Mouse (Mus musculus): ENCODE data around the gene Spryd3. TPM values are rescaled to one million over a fixed set of nuclear protein-coding genes. Genes with fewer than 3 reads are reported as not detected.
A peak's percentile ranks its signal among the peaks of the same experiment; 100 is the strongest.

The Spryd3 gene
- polyA plus RNA-seq, 1 experiment from 2014 or later, result 56.4 TPM

DNA sequence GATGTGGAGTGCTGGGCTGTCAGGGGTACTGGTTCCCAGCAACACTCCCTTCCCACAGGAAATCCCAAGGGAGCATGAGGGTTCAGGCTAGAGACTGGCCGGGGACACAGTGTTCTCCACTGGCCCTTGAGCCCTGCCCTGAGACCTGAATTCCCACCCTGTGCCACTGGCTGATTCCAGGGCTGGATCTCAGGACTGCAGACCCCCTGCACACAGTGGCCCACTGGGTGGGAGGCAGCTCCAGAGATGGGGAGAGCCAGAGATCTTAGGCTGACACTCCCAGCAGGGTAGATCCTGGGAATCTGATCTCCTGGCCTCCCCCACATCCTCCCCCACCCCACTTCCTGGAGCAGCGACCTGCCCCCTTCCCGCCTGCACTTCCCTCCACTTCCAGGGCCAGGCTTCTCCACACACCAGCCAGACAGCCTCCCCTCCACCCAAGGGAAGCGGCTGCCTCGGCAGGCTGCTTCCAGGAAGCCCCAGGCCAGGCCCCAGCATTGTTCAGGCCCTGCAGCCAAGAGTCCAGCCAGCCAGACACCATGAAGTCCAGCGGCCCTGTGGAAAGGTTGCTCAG, 33.4 kb downstream of the Spryd3 start:
- no peak overlapping the region for H3K4me2 ChIP-seq (ENCODE audit: low read length)
- H3K27me3 ChIP-seq (replicated peaks; ENCODE audit: control insufficient read depth, insufficient read depth, low read length), result peaks cover 14% of the 10 kb centered on the region; the same call in 1 of the 2 replicates
- no peaks in the 10 kb centered on the region; the same call in 1 of the 2 replicates for H3K36me3 ChIP-seq (ENCODE audit: control insufficient read depth, insufficient read depth)
- H3K27ac ChIP-seq (ENCODE audit: low read length), result peak overlapping the region; percentile 39
- H3K9me3 ChIP-seq (ENCODE audit: control insufficient read depth, low read length), result no peaks in the 10 kb centered on the region
- ATAC-seq, result no peak
- 28% methylated on average over 6 of the region's 6 CpGs for WGBS
- H3K4me1 ChIP-seq (replicated peaks; ENCODE audit: control insufficient read depth, insufficient read depth, low read length), result peaks cover 36% of the 10 kb centered on the region
- H3K9ac ChIP-seq (replicated peaks; ENCODE audit: low read depth, low read length), result peak overlapping the region; percentile 12; the same call in 1 of the 2 replicates
- H3K4me3 ChIP-seq (replicated peaks; ENCODE audit: low read length), result peak overlapping the region; percentile 0; the same call in 1 of the 2 replicates

- Histone ChIP-seq H3K36me3 (ENCODE audit: control insufficient read depth, insufficient read depth) (no peaks in the 10 kb centered on the region; the same call in 1 of the 2 replicates), H3K4me3 (replicated peaks; ENCODE audit: low read length) (no peak overlapping the region), H3K27me3 (replicated peaks; ENCODE audit: control insufficient read depth, insufficient read depth, low read length) (peaks cover 14% of the 10 kb centered on the region; the same call in 1 of the 2 replicates), H3K4me2 (ENCODE audit: low read length) (no peak overlapping the region), H3K9me3 (ENCODE audit: control insufficient read depth, low read length) (no peaks in the 10 kb centered on the region), H3K9ac (replicated peaks; ENCODE audit: low read depth, low read length) (no peak overlapping the region), H3K4me1 (replicated peaks; ENCODE audit: control insufficient read depth, insufficient read depth, low read length) (peaks cover 30% of the 10 kb centered on the region), H3K27ac (ENCODE audit: low read length) (no peak overlapping the region)
- 35% methylated on average over 11 of the region's 11 CpGs for WGBS
- ATAC-seq, result no peak
Measured at GRCm38 (mm10) chr15:102101672-102102541, 34.1 kb downstream of the Spryd3 start.

- no peaks in the 10 kb centered on the region; the same call in 1 of the 2 replicates for H3K36me3 ChIP-seq (ENCODE audit: control insufficient read depth, insufficient read depth)
- H3K4me2 ChIP-seq (ENCODE audit: low read length), result peak overlapping the region; percentile 92
- 32% methylated on average over 10 of the region's 10 CpGs for WGBS
- peaks cover 25% of the 10 kb centered on the region for H3K4me1 ChIP-seq (replicated peaks; ENCODE audit: control insufficient read depth, insufficient read depth, low read length)
- H3K27me3 ChIP-seq (replicated peaks; ENCODE audit: control insufficient read depth, insufficient read depth, low read length), result 0 out of 2 replicates have a peak, but pooled peaks cover 7% of the 10 kb centered on the region
- peak overlapping the region; percentile 55 for H3K4me3 ChIP-seq (replicated peaks; ENCODE audit: low read length)
- no peak overlapping the region for H3K27ac ChIP-seq (ENCODE audit: low read length)
- H3K9me3 ChIP-seq (ENCODE audit: control insufficient read depth, low read length), result no peaks in the 10 kb centered on the region
- H3K9ac ChIP-seq (replicated peaks; ENCODE audit: low read depth, low read length), result peak overlapping the region; percentile 61; the same call in 1 of the 2 replicates
- ATAC-seq, result no peak
Measured at GRCm38 (mm10) chr15:102100996-102101671, 34.9 kb downstream of the Spryd3 start.

GRCm38 (mm10) chr15:102100161-102100981, 35.7 kb downstream of the Spryd3 start, which contains the start of gene Tns2:
Tns2 (plus strand) TSS chr15:102100413.
- Histone ChIP-seq H3K27me3 (replicated peaks; ENCODE audit: control insufficient read depth, insufficient read depth, low read length) (0 out of 2 replicates have a peak, but pooled peaks cover 3% of the 10 kb centered on the region), H3K4me3 (replicated peaks; ENCODE audit: low read length) (peak within 1 kb of the TSS; percentile 55), H3K36me3 (ENCODE audit: control insufficient read depth, insufficient read depth) (no peaks in the 10 kb centered on the region; the same call in 1 of the 2 replicates), H3K9me3 (ENCODE audit: control insufficient read depth, low read length) (no peaks in the 10 kb centered on the region), H3K4me1 (replicated peaks; ENCODE audit: control insufficient read depth, insufficient read depth, low read length) (peaks cover 21% of the 10 kb centered on the region), H3K9ac (replicated peaks; ENCODE audit: low read depth, low read length) (peak within 1 kb of the TSS; percentile 61), H3K27ac (ENCODE audit: low read length) (no peak within 1 kb of the TSS), H3K4me2 (ENCODE audit: low read length) (peak within 1 kb of the TSS; percentile 92)
- WGBS, result under 1% methylated on average over 57 of the region's 82 CpGs
- peak; percentile 68 for ATAC-seq

GRCm38 (mm10) chr15:102099771-102100160, 36.3 kb downstream of the Spryd3 start:
- WGBS, result 22% methylated on average over 8 of the region's 8 CpGs
- H3K27ac ChIP-seq (ENCODE audit: low read length), result no peak overlapping the region
- no peak for ATAC-seq

DNA sequence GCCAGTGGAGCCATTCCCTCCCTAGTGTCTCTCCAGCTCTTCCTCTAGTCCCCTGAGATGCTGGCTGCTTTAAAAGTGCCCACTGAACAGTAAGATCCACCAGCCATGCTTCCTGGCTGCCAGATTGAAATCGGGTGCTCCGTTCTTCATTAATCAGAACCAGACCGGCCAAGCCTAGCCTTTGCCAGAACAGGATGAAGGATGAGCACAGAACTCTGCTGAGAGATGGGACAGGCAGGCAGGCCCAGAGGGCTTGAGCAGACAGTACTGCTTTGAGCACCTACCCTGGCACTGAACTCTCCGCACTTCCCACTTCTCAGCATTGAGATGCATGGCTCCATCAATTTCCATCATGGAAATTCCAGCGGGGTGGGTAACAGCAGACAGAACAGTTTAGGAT, 36.8 kb downstream of the Spryd3 start:
- no peak for ATAC-seq
- Histone ChIP-seq H3K9ac (replicated peaks; ENCODE audit: low read depth, low read length) (no peak overlapping the region), H3K27me3 (replicated peaks; ENCODE audit: control insufficient read depth, insufficient read depth, low read length) (0 out of 2 replicates have a peak, but pooled peaks cover 3% of the 10 kb centered on the region), H3K27ac (ENCODE audit: low read length) (no peak overlapping the region), H3K4me2 (ENCODE audit: low read length) (no peak overlapping the region), H3K36me3 (ENCODE audit: control insufficient read depth, insufficient read depth) (peaks cover 9% of the 10 kb centered on the region), H3K9me3 (ENCODE audit: control insufficient read depth, low read length) (no peaks in the 10 kb centered on the region), H3K4me1 (replicated peaks; ENCODE audit: control insufficient read depth, insufficient read depth, low read length) (peaks cover 20% of the 10 kb centered on the region), H3K4me3 (replicated peaks; ENCODE audit: low read length) (no peak overlapping the region)
- 59% methylated on average over 5 of the region's 5 CpGs for WGBS

More at GRCm38 (mm10) chr15:102099771-102100160, 36.3 kb downstream of the Spryd3 start:
- Histone ChIP-seq H3K27me3 (replicated peaks; ENCODE audit: control insufficient read depth, insufficient read depth, low read length) (0 out of 2 replicates have a peak, but pooled peaks cover 3% of the 10 kb centered on the region), H3K36me3 (ENCODE audit: control insufficient read depth, insufficient read depth) (peaks cover 4% of the 10 kb centered on the region), H3K4me3 (replicated peaks; ENCODE audit: low read length) (peak overlapping the region; percentile 55), H3K4me2 (ENCODE audit: low read length) (peak overlapping the region; percentile 92), H3K9ac (replicated peaks; ENCODE audit: low read depth, low read length) (peak overlapping the region; percentile 61), H3K9me3 (ENCODE audit: control insufficient read depth, low read length) (no peaks in the 10 kb centered on the region), H3K4me1 (replicated peaks; ENCODE audit: control insufficient read depth, insufficient read depth, low read length) (peaks cover 20% of the 10 kb centered on the region)

DNA sequence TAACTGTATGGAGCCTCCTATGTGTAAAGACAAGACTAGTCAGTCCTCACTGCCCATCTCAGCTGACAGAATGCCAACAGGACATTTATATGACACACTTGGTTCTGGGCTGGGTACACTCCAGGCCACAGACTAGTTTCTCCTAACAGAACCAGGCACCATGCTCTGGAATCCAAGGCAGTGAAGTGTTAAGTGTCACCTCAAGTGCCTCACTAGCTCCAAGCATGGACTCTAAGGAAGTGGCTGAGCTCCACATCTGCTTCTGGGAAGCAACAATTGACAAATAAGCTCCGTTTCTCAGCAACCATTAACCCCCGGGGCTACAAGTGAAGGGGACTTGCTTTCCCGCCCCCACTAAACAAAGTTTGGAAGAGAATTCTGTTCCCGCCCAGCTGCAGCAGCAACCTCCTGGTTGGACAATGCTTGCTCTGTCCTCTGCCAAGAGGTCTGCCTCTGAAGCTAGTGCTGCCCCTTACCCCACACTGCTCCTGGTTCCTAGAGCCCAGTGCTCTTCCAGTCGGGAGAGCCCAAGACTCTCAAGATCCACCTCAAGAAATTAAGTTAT, 38.0 kb downstream of the Spryd3 start:
- ATAC-seq, result no peak
- H3K27me3 ChIP-seq (replicated peaks; ENCODE audit: control insufficient read depth, insufficient read depth, low read length), result 0 out of 2 replicates have a peak, but pooled peaks cover 3% of the 10 kb centered on the region
- 20% methylated on average over 5 of the region's 5 CpGs for WGBS

DNA sequence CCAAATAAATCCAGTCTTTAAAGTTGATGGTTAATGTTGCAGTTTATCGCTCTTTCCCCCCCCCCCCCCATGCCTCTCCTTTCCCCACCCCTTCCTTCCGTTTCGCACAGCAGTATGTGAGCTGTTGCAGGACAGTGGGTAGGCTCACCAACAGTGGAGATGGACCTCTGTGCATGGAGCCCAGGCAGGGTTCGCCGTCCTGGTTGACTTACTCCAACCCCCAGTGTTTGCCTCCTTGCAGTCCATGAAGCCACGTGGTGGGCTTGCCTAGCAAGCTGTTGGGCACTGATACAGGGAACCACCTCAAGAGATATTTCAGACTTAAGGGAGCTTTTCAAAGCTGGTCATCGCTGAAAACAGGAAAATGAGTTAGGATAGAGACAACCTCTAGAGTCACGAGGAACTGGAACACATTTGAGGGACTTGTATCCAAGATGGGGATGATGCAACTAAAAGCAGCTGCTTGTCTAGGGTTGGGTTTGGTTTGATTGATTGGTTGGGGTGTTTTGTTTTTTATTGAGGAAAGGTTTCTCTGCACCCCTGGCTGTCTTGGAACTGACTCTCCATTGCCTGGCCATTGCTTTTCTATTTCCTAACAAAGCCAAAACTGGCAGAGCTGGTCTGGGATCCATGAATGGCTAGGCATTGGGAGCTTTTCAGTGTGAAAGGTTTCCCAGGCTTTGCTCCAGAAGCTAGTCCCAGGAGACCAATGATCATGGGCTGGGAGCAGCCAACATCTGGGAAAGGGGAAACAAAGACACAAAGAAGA, 38.7 kb downstream of the Spryd3 start:
- Histone ChIP-seq H3K4me3 (replicated peaks; ENCODE audit: low read length) (no peak overlapping the region), H3K4me2 (ENCODE audit: low read length) (no peak overlapping the region), H3K27ac (ENCODE audit: low read length) (no peak overlapping the region), H3K9ac (replicated peaks; ENCODE audit: low read depth, low read length) (no peak overlapping the region), H3K4me1 (replicated peaks; ENCODE audit: control insufficient read depth, insufficient read depth, low read length) (peaks cover 12% of the 10 kb centered on the region), H3K9me3 (ENCODE audit: control insufficient read depth, low read length) (no peaks in the 10 kb centered on the region), H3K36me3 (ENCODE audit: control insufficient read depth, insufficient read depth) (peaks cover 22% of the 10 kb centered on the region), H3K27me3 (replicated peaks; ENCODE audit: control insufficient read depth, insufficient read depth, low read length) (0 out of 2 replicates have a peak, but pooled peaks cover 3% of the 10 kb centered on the region)
- no peak for ATAC-seq
- 86% methylated on average over 8 of the region's 8 CpGs for WGBS

More for the DNA sequence above, 38.0 kb downstream of the Spryd3 start:
- H3K4me1 ChIP-seq (replicated peaks; ENCODE audit: control insufficient read depth, insufficient read depth, low read length), result peaks cover 12% of the 10 kb centered on the region
- H3K4me3 ChIP-seq (replicated peaks; ENCODE audit: low read length), result no peak overlapping the region
- H3K27ac ChIP-seq (ENCODE audit: low read length), result no peak overlapping the region
- no peaks in the 10 kb centered on the region for H3K9me3 ChIP-seq (ENCODE audit: control insufficient read depth, low read length)
- no peak overlapping the region for H3K9ac ChIP-seq (replicated peaks; ENCODE audit: low read depth, low read length)
- H3K4me2 ChIP-seq (ENCODE audit: low read length), result no peak overlapping the region
- H3K36me3 ChIP-seq (ENCODE audit: control insufficient read depth, insufficient read depth), result peaks cover 18% of the 10 kb centered on the region
